Mouse (Mus musculus): ENCODE data around the gene S100a5. TPM values are rescaled to one million over a fixed set of nuclear protein-coding genes. Genes with fewer than 3 reads are reported as not detected.

Gene S100a5
- total and polyA plus RNA-seq, 3 experiments: not detected

DNA sequence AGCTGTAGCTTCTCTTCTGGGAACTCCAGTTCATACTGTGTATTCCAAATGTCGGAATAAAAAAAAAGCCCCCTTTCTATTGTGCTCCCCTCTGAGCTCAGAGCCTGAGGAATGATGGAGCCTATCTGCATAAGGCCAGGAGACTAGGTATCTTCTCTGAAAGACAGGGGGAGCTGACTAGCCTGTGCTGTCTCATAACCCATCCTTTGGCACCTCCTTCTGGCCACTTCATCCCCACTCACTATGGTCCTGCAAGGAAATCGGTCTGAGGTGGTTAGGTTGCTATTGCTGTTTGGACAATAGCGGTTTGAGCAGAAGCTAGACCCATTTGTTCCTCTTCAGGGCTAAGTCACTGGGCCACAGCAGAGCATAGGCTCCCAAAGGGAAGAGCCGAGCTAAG is 19.5 kb downstream of the S100a5 start:
- Histone ChIP-seq H3K27ac (no peak overlapping the region), H3K79me2 (replicated peaks; ENCODE audit: control insufficient read depth, insufficient read depth, low read length) (no peaks in the 10 kb centered on the region), H3K4me3 (no peak overlapping the region), H3K27me3 (ENCODE audit: control insufficient read depth, insufficient read depth, low read length) (no peaks in the 10 kb centered on the region), H3K4me1 (ENCODE audit: control insufficient read depth, insufficient read depth, low read length) (peaks cover 2% of the 10 kb centered on the region), H3K36me3 (ENCODE audit: control insufficient read depth, insufficient read depth, low read length) (no peaks in the 10 kb centered on the region), H3K9ac (ENCODE audit: low read depth, low read length) (no peak overlapping the region)
- DNase-seq: no peak
- peak; percentile 57 for TF ChIP-seq CTCF (IDR thresholded peaks at IDR 0.05)
- TF ChIP-seq EP300 (IDR thresholded peaks at IDR 0.05; ENCODE audit: insufficient read depth, low read depth, low read length): no peak
- WGBS: 57% methylated on average over 4 of the region's 4 CpGs
- intact Hi-C loops (cut with DNase I): no loop called here

DNA sequence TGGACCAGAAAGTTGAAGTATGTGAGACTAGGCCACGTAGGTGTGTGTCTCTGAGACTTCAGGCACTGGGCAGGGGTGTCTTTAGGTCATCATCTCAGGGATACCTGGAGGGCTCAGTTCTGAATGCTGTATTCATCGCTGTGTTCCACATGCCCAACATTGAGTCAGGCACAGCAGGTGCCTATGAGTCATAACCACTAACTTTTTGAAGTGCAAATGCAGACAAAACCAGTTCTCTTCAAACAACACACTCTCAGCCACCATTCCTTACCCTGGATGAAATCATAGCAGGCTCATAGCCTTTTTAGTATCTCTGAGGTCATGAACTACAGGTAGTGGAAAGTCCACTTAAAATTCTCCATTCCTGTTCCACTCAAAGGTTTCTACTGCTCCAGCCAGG is 21.0 kb downstream of the S100a5 start:
- Histone ChIP-seq H3K4me1 (ENCODE audit: control insufficient read depth, insufficient read depth, low read length) (no peaks in the 10 kb centered on the region), H3K27ac (no peak overlapping the region), H3K9ac (ENCODE audit: low read depth, low read length) (no peak overlapping the region), H3K4me3 (no peak overlapping the region), H3K79me2 (replicated peaks; ENCODE audit: control insufficient read depth, insufficient read depth, low read length) (no peaks in the 10 kb centered on the region), H3K36me3 (ENCODE audit: control insufficient read depth, insufficient read depth, low read length) (no peaks in the 10 kb centered on the region), H3K27me3 (ENCODE audit: control insufficient read depth, insufficient read depth, low read length) (no peaks in the 10 kb centered on the region)
- DNase-seq: no peak
- intact Hi-C loops (cut with DNase I): no loop called here
- WGBS: 86% methylated on average over 2 of the region's 2 CpGs
- TF ChIP-seq EP300 (IDR thresholded peaks at IDR 0.05; ENCODE audit: insufficient read depth, low read depth, low read length): no peak
- TF ChIP-seq CTCF (IDR thresholded peaks at IDR 0.05): no peak
- TF ChIP-seq POLR2A (IDR thresholded peaks at IDR 0.05; ENCODE audit: insufficient read depth, low read depth, low read length): no peak

DNA sequence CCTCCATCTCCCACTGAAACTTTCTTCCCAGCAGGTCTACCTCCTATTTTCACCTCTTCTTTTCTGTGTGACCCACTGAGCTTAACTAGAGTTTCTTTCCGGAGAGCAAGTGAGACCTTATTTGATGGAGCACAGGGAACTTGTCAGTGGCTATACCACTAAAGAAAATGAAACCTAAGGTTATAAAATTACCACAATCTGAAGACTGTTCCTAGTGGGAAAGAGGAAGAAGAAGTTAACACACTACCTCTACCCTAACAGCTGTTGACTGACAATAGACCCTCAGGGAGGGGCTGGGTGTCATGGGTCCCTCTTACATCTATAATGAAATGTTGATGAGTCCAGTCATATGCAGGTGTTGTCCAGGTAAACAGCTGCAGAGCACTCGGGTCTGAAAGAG is 23.7 kb downstream of the S100a5 start:
- Histone ChIP-seq H3K27me3 (ENCODE audit: control insufficient read depth, insufficient read depth, low read length) (no peaks in the 10 kb centered on the region), H3K36me3 (ENCODE audit: control insufficient read depth, insufficient read depth, low read length) (no peaks in the 10 kb centered on the region), H3K79me2 (replicated peaks; ENCODE audit: control insufficient read depth, insufficient read depth, low read length) (no peaks in the 10 kb centered on the region), H3K27ac (no peak overlapping the region), H3K4me1 (ENCODE audit: control insufficient read depth, insufficient read depth, low read length) (no peaks in the 10 kb centered on the region), H3K9ac (ENCODE audit: low read depth, low read length) (no peak overlapping the region), H3K4me3 (no peak overlapping the region)
- no peak for DNase-seq
- TF ChIP-seq POLR2A (IDR thresholded peaks at IDR 0.05; ENCODE audit: insufficient read depth, low read depth, low read length) (no peak), CTCF (IDR thresholded peaks at IDR 0.05) (no peak), EP300 (IDR thresholded peaks at IDR 0.05; ENCODE audit: insufficient read depth, low read depth, low read length) (no peak)
- intact Hi-C loops (cut with DNase I): no loop called here
- WGBS: 77% methylated on average over 2 of the region's 2 CpGs

DNA sequence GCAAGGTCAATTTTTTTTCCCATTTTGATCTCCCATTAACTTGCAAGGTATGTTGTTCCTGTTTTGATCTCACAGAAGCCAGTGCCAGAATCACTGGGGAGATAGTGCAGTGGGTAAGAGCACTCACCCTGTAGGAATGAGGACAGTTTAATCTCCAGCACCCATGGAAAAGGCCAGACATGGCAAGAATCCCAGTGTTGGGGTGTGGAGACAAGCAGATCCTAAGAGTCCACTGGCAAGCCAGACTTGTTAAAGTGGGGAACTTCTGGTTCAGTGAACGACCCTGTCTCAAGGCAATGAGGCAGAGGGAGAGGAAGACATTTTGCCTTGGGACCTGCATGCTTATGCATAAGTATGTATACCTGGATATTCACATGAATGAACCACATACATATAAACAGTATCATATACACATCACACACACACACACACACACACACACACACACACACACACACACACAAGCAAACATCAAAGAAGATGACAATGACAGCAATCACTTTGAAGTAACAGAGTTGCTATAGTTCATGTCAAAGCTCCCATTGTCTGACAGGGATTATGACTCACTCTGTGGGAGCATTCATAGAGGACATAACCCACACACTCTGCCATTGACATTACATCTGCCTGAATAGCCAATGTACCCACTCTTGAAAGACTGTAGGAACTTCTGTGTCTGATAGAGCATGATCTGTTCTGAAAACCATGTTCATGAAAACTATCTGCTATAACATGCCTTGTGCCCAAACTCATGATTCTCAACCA is 30.4 kb downstream of the S100a5 start:
- H3K4me3 ChIP-seq: no peak overlapping the region
- no peaks in the 10 kb centered on the region for H3K27me3 ChIP-seq (ENCODE audit: control insufficient read depth, insufficient read depth, low read length)
- no peak overlapping the region for H3K9ac ChIP-seq (ENCODE audit: low read depth, low read length)
- no peaks in the 10 kb centered on the region for H3K36me3 ChIP-seq (ENCODE audit: control insufficient read depth, insufficient read depth, low read length)
- H3K79me2 ChIP-seq (replicated peaks; ENCODE audit: control insufficient read depth, insufficient read depth, low read length): no peaks in the 10 kb centered on the region
- no peak for TF ChIP-seq POLR2A (IDR thresholded peaks at IDR 0.05; ENCODE audit: insufficient read depth, low read depth, low read length)
- TF ChIP-seq EP300 (IDR thresholded peaks at IDR 0.05; ENCODE audit: insufficient read depth, low read depth, low read length): no peak
- no peak for TF ChIP-seq CTCF (IDR thresholded peaks at IDR 0.05)
- 30% methylated on average over 1 of the region's 1 CpGs for WGBS
- DNase-seq: no peak
- H3K27ac ChIP-seq: no peak overlapping the region
- intact Hi-C loops (cut with DNase I): no loop called here
- no peaks in the 10 kb centered on the region; the same call in 1 of the 2 replicates for H3K4me1 ChIP-seq (ENCODE audit: control insufficient read depth, insufficient read depth, low read length)

DNA sequence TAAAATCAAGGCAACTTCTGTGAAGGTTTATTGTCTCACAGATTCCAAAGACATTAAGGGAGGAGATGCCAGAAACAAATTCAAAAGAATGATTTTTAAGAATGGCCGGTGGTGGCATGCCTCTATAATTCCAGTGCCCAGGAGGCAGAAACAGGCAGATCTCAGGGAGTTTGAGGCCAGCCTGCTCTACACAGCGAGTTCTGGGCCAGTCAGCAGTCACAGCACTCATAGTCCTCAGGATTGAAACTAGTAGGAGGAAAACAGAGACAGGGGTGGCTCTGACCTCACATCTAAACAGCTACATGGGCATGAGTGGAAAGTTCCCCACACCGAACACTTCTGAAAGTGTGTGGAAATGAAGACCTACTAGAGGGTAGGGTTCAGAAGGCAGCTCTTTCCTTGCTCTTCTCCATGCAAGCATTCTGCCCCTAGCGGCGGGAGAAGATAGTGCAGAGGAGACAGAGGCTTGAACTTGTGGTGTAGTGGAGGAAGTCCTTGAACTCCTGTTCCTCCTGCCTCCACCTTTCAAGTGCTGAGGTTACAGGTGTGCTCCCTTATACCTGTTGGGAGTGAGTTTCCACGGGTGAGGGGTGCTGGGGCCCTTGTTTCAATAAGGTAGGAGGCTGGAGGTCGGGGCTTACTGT is 31.3 kb downstream of the S100a5 start:
- no peaks in the 10 kb centered on the region for H3K27me3 ChIP-seq (ENCODE audit: control insufficient read depth, insufficient read depth, low read length)
- no peak overlapping the region for H3K27ac ChIP-seq
- no peak overlapping the region for H3K4me3 ChIP-seq
- H3K79me2 ChIP-seq (replicated peaks; ENCODE audit: control insufficient read depth, insufficient read depth, low read length): no peaks in the 10 kb centered on the region
- DNase-seq: peak in 1 of 2 experiments; percentile 41
- no peaks in the 10 kb centered on the region for H3K36me3 ChIP-seq (ENCODE audit: control insufficient read depth, insufficient read depth, low read length)
- TF ChIP-seq EP300 (IDR thresholded peaks at IDR 0.05; ENCODE audit: insufficient read depth, low read depth, low read length): no peak
- TF ChIP-seq CTCF (IDR thresholded peaks at IDR 0.05): peak; percentile 86
- intact Hi-C loops (cut with DNase I): no loop called here
- WGBS: 53% methylated on average over 7 of the region's 7 CpGs
- no peaks in the 10 kb centered on the region; the same call in 1 of the 2 replicates for H3K4me1 ChIP-seq (ENCODE audit: control insufficient read depth, insufficient read depth, low read length)
- H3K9ac ChIP-seq (ENCODE audit: low read depth, low read length): no peak overlapping the region

DNA sequence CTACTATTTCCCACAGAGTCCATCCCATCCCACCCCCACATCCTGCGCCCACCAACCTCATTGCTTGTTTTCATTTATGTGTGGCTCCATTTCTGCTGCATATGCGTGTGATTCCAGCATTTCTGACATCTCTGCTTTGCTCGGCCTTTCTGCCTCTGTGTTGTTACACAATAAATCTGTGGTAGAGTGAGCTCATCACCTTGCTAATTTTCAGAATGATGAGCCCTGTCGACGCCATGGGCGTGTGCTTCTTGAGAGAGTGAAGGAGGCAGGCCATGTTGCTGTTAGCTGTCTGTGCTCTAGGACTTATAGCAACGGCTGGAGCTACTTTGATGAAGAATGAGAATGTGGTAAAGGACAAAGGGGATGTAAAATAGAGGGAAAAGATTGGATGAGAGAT is 32.7 kb downstream of the S100a5 start:
- Histone ChIP-seq H3K4me1 (ENCODE audit: control insufficient read depth, insufficient read depth, low read length) (no peaks in the 10 kb centered on the region; the same call in 1 of the 2 replicates), H3K27me3 (ENCODE audit: control insufficient read depth, insufficient read depth, low read length) (no peaks in the 10 kb centered on the region), H3K27ac (no peak overlapping the region), H3K4me3 (no peak overlapping the region), H3K79me2 (replicated peaks; ENCODE audit: control insufficient read depth, insufficient read depth, low read length) (no peaks in the 10 kb centered on the region), H3K9ac (ENCODE audit: low read depth, low read length) (no peak overlapping the region), H3K36me3 (ENCODE audit: control insufficient read depth, insufficient read depth, low read length) (no peaks in the 10 kb centered on the region)
- no peak for TF ChIP-seq POLR2A (IDR thresholded peaks at IDR 0.05; ENCODE audit: insufficient read depth, low read depth, low read length)
- TF ChIP-seq EP300 (IDR thresholded peaks at IDR 0.05; ENCODE audit: insufficient read depth, low read depth, low read length): no peak
- no peak for TF ChIP-seq CTCF (IDR thresholded peaks at IDR 0.05)
- intact Hi-C loops (cut with DNase I): no loop called here
- no peak for DNase-seq
- WGBS: 73% methylated on average over 7 of the region's 7 CpGs
